Mouse (Mus musculus): ENCODE measurements around the gene Tor1a. TPM values are rescaled to one million over a fixed set of nuclear protein-coding genes. Genes with fewer than 3 reads are reported as not detected.
"Not testable (repeated sequence)": the region's sequence is repeated elsewhere in the genome, so short reads cannot be mapped to it uniquely, and the experiment has no call there.

The Tor1a gene
- total RNA-seq, 1 experiment from 2014 or later: 35.8 TPM

GRCm38 (mm10) chr2:30928893-30929482, 38.7 kb downstream of the Tor1a start:
- peak; percentile 80 to 84 for ATAC-seq (replicated peaks in 1 of 2; ENCODE audit: insufficient read depth in 1 of 2, low FRiP score in 2 of 2, low TSS enrichment in 1 of 2, low read depth in 1 of 2, poor library complexity in 2 of 2, severe bottlenecking in 2 of 2)

GRCm38 (mm10) chr2:30927844-30928628, 39.7 kb downstream of the Tor1a start:
- peak in 1 of 2 experiments; percentile 59; a peak in 2 of 4 replicates for ATAC-seq (replicated peaks in 1 of 2; ENCODE audit: insufficient read depth in 1 of 2, low FRiP score in 2 of 2, low TSS enrichment in 1 of 2, low read depth in 1 of 2, poor library complexity in 2 of 2, severe bottlenecking in 2 of 2)

- ATAC-seq (replicated peaks in 1 of 2; ENCODE audit: insufficient read depth in 1 of 2, low FRiP score in 2 of 2, low TSS enrichment in 1 of 2, low read depth in 1 of 2, poor library complexity in 2 of 2, severe bottlenecking in 2 of 2): no peak
Measured at GRCm38 (mm10) chr2:30927151-30927781, 40.5 kb downstream of the Tor1a start.

- no peak for ATAC-seq (replicated peaks in 1 of 2; ENCODE audit: insufficient read depth in 1 of 2, low FRiP score in 2 of 2, low TSS enrichment in 1 of 2, low read depth in 1 of 2, poor library complexity in 2 of 2, severe bottlenecking in 2 of 2)
Measured at GRCm38 (mm10) chr2:30926381-30926780, 41.4 kb downstream of the Tor1a start.

GRCm38 (mm10) chr2:30925181-30925580, 42.6 kb downstream of the Tor1a start:
- ATAC-seq (replicated peaks in 1 of 2; ENCODE audit: insufficient read depth in 1 of 2, low FRiP score in 2 of 2, low TSS enrichment in 1 of 2, low read depth in 1 of 2, poor library complexity in 2 of 2, severe bottlenecking in 2 of 2): no peak

GRCm38 (mm10) chr2:30923099-30923498, 44.6 kb downstream of the Tor1a start:
- ATAC-seq (replicated peaks in 1 of 2; ENCODE audit: insufficient read depth in 1 of 2, low FRiP score in 2 of 2, low TSS enrichment in 1 of 2, low read depth in 1 of 2, poor library complexity in 2 of 2, severe bottlenecking in 2 of 2): no peak

GRCm38 (mm10) chr2:30920216-30920615, 47.5 kb downstream of the Tor1a start:
- no peak for ATAC-seq (replicated peaks in 1 of 2; ENCODE audit: insufficient read depth in 1 of 2, low FRiP score in 2 of 2, low TSS enrichment in 1 of 2, low read depth in 1 of 2, poor library complexity in 2 of 2, severe bottlenecking in 2 of 2)

- no peak for ATAC-seq (replicated peaks in 1 of 2; ENCODE audit: insufficient read depth in 1 of 2, low FRiP score in 2 of 2, low TSS enrichment in 1 of 2, low read depth in 1 of 2, poor library complexity in 2 of 2, severe bottlenecking in 2 of 2)
Measured at GRCm38 (mm10) chr2:30918780-30919329, 48.9 kb downstream of the Tor1a start.

- ATAC-seq (replicated peaks in 1 of 2; ENCODE audit: insufficient read depth in 1 of 2, low FRiP score in 2 of 2, low TSS enrichment in 1 of 2, low read depth in 1 of 2, poor library complexity in 2 of 2, severe bottlenecking in 2 of 2): no peak
Measured at GRCm38 (mm10) chr2:30918126-30918525, 49.6 kb downstream of the Tor1a start.

GRCm38 (mm10) chr2:30917649-30918048, 50.1 kb downstream of the Tor1a start:
- no peak for ATAC-seq (replicated peaks in 1 of 2; ENCODE audit: insufficient read depth in 1 of 2, low FRiP score in 2 of 2, low TSS enrichment in 1 of 2, low read depth in 1 of 2, poor library complexity in 2 of 2, severe bottlenecking in 2 of 2)

- ATAC-seq (replicated peaks in 1 of 2; ENCODE audit: insufficient read depth in 1 of 2, low FRiP score in 2 of 2, low TSS enrichment in 1 of 2, low read depth in 1 of 2, poor library complexity in 2 of 2, severe bottlenecking in 2 of 2): not testable (repeated sequence)
Measured at GRCm38 (mm10) chr2:30915933-30916332, 51.8 kb downstream of the Tor1a start.

- no peak for ATAC-seq (replicated peaks in 1 of 2; ENCODE audit: insufficient read depth in 1 of 2, low FRiP score in 2 of 2, low TSS enrichment in 1 of 2, low read depth in 1 of 2, poor library complexity in 2 of 2, severe bottlenecking in 2 of 2)
Measured at GRCm38 (mm10) chr2:30915376-30915775, 52.4 kb downstream of the Tor1a start.

GRCm38 (mm10) chr2:30914836-30915235, 52.9 kb downstream of the Tor1a start:
- ATAC-seq (replicated peaks in 1 of 2; ENCODE audit: insufficient read depth in 1 of 2, low FRiP score in 2 of 2, low TSS enrichment in 1 of 2, low read depth in 1 of 2, poor library complexity in 2 of 2, severe bottlenecking in 2 of 2): no peak

- ATAC-seq (replicated peaks in 1 of 2; ENCODE audit: insufficient read depth in 1 of 2, low FRiP score in 2 of 2, low TSS enrichment in 1 of 2, low read depth in 1 of 2, poor library complexity in 2 of 2, severe bottlenecking in 2 of 2): no peak
Measured at GRCm38 (mm10) chr2:30913022-30913421, 54.7 kb downstream of the Tor1a start.

- ATAC-seq (replicated peaks in 1 of 2; ENCODE audit: insufficient read depth in 1 of 2, low FRiP score in 2 of 2, low TSS enrichment in 1 of 2, low read depth in 1 of 2, poor library complexity in 2 of 2, severe bottlenecking in 2 of 2): no peak
Measured at GRCm38 (mm10) chr2:30912291-30912773, 55.4 kb downstream of the Tor1a start.

Data from hematopoietic stem cell, adult 5-6 weeks (primary cell).